Mouse (Mus musculus) layer of hippocampus, postnatal 25 days (tissue): ENCODE results near the gene Sprr2k. TPM values are rescaled to one million over a fixed set of nuclear protein-coding genes. Genes with fewer than 3 reads are reported as not detected.
"Not testable (repeated sequence)": the region's sequence is repeated elsewhere in the genome, so short reads cannot be mapped to it uniquely, and the experiment has no call there.

Experiments used
- DNase-seq, 2 experiments: peaks; one replicate each; pipeline ENCODE4 v3.0.0; 2022; ENCODE audit warnings: mixed read lengths in 2 of 2, low spot score in 1 of 2; ENCODE audit errors: extremely low spot score in 1 of 2
- total RNA-seq, 2 experiments: library from RNA; stranded (reverse); gene quantifications; 2 replicates each; pipeline ENCODE4 v1.2.3; 2021

Sprr2k gene
- total RNA-seq: not detected

- DNase-seq: no peak
Observed at GRCm38 (mm10) chr3:92432282-92432681, at the start of gene Sprr2k. Gene Sprr2k, plus strand, starts transcription at chr3:92432582.

DNA sequence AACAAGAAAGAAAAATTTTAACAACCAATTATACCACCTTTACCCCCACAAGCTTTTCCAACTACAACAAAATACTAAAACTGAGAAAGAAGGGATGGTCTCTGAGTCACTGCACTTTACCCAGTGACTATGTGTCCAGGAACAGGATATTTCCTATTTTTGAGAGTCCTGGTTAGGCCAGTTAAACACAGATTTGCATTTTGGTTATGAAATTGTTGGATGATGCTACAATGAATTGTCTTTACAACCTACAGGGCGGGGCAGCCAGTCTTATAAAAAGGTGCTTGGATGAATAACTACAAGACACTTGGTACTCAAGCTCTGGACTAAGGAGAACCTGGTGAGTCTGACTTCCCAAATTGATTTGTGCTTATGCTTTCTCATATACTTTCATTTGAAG lies 47.0 kb upstream of the Sprr2k start, which contains the start of gene Sprr2h:
Gene Sprr2h, plus strand, starts transcription at position 301 of the 400 bp plus-strand sequence.
- no peak for DNase-seq

DNA sequence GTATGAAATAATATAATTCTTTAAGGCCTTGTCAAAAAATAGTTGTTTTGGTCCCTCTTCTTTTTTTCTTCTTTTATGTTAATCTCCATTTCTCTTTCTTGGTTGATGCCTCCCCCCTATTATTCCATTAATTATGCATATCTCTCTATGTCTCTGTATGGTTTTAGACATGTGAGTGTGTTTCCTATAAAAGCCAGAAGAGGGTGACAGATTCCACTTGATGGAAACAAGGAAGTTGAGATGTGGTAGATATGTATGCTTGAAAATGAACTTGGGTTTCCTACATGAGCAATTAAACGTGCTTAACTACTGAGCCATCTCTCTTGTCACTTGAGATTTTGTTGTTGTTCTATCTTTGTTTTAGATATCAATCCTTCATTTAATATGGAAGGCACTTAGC lies 38.1 kb upstream of the Sprr2k start:
- DNase-seq: no peak

DNA sequence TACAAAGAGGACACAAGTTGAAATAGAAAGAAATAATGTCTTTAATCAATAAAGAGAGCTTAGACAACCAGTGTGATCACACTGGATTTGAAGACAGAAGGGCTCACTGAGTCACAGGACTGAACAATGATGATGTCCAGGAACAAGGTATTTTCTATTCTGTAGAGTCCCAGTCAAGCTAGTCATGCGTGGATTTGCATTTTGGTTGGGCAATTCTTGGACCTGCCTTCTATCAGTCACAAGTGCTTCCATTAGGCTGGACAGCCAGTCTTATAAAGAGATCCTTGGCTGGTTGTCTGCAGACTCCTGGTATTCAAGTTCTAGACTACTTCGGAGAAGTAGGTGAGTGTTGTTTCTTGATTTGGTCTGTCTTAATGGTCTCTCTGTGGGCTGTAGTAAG lies 24.7 kb upstream of the Sprr2k start, which contains the start of gene Sprr2i:
Gene Sprr2i, plus strand, starts transcription at position 301 of the 400 bp plus-strand sequence.
- DNase-seq: no peak

GRCm38 (mm10) chr3:92417782-92418181 lies 14.6 kb upstream of the Sprr2k start, which contains the start of gene Sprr2j-ps:
Gene Sprr2j-ps, plus strand, starts transcription at chr3:92418082.
- no peak for DNase-seq

DNA sequence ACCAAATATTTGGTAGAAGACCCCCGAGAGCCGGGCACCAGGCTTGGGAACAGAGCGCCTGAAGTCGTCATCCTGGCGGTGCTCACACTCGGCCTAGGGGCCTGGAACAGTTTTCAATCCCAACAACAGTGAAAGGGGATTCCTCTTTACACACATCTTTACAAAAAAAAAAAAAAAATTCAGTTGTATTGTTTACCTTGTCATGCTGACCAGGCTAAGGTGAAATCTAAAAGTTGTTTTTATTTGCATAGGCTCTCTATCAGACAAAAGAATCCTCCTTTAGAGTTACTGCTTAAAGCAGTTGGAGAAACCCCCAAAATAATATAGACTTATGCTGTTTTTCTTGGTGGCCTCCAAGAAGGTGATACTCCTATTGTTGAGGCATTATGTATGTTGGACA lies 3.1 kb upstream of the Sprr2k start, which contains the start of gene Gm9774:
Gene Gm9774, minus strand, starts transcription at position 101 of the 400 bp plus-strand sequence.
- no peak for DNase-seq

- DNase-seq: no peak
Observed at GRCm38 (mm10) chr3:92438689-92439088, 6.3 kb downstream of the Sprr2k start, which contains the start of gene Sprr1b. Gene Sprr1b, minus strand, starts transcription at chr3:92438789.

GRCm38 (mm10) chr3:92440177-92440576 lies 7.8 kb downstream of the Sprr2k start:
- DNase-seq: no peak

DNA sequence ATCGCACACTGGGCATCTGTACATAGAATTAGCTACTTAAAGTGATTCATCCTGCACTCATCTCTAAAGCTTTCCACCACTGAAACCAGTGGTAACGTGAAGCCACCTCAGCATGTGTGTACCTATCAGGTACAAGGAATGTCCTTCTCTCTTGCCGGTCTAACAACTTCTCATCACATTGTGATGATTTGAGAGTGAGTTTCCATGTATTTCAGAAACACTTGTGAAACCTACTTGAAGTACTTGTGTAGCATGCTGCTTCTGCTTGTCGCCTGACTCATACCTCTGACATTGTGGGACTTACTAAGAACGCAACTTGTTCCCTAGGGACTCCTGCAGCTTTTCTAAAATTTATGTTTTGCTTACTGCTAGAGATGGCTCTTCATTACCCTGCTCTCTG lies 22.8 kb downstream of the Sprr2k start:
- no peak for DNase-seq

- DNase-seq: no peak
Observed at GRCm38 (mm10) chr3:92458620-92459019, 26.2 kb downstream of the Sprr2k start, which contains the start of gene Sprr3. Gene Sprr3, minus strand, starts transcription at chr3:92458720.

DNA sequence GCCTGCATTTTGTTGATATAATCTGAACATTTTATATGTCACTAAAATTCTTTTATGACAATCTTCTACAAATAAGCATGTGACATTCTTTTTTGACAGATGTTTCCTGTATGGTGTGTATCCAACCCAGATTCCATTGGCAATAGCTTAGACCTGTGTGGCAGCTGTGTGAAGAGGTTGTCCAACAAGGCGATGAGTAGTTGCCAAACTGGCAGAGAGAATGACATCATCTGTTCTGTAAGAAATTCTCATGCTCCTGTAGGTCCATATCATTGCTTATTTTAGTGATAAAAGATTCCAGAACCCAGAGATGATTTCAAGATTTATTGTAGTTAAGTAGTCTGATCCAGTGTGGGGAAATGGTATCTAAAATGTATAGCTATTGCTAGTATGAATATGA lies 34.2 kb downstream of the Sprr2k start:
- no peak for DNase-seq

DNA sequence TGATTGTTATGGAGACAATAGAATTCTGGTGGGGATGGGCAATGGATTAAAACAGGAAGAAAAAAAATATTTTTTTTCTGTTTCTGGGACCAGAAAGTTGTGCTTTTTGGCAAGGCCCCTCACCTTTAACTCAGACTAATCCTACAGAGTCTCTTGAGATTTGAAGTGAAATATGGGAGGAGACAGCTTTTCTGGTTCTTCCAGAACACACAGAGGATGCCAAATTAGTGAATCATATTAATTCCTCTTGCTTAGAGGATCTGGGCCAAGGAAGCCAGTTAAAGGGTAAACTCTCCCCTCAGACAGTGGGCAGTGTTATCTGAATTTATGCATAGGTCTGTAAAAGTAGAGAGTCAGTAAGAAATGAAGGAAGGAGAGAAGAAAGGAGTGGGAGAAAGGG lies 35.0 kb downstream of the Sprr2k start:
- DNase-seq: no peak

DNA sequence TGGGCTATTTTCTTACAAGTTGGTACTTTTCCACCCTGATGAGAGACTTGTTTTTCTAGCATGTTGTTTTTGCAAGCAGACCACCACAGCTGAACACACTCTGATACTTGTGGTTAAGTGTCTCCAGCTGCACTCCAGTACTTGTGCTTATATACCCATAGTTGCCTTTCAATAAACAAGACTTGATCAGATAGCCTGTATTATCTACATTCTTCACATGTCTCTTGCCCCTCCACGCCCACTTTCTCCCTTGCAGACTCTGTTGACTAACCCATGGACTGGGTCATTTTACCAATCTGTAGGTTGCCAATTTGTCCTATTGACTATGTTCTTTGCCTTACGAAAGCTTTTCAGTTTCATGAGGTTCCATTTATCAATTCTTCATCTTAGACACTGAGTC lies 37.7 kb downstream of the Sprr2k start:
- no peak for DNase-seq

DNA sequence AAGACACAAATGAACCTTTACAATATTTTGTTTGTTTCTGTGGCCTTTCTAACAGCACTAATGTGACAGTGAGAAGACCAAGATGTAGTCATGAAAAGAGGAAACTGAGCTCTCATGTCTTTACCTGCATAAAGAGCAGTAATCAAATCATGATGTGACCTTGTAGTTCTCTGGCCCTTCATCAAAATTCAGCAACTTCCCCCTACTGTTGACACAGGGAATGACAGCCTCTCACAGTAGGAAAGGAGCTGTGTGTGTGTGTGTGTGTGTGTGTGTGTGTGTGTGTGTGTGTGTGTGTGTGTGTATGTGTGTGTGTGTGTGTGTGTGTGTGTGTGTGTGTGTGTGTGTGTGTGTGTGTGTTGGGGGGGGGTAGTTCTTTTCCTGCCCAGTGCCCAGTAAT lies 48.9 kb downstream of the Sprr2k start:
- not testable (repeated sequence) for DNase-seq

Other genes with a start within 250 kb of the Sprr2k start
- gene Sprr2a1, start 216.8 kb upstream of the Sprr2k start, total RNA-seq: not detected
- not detected for gene Sprr2a2, start 216.7 kb upstream of the Sprr2k start, total RNA-seq
- not detected for gene Sprr2a3, start 147.2 kb upstream of the Sprr2k start, total RNA-seq
- not detected for gene Sprr2b, start 116.0 kb upstream of the Sprr2k start, total RNA-seq
- not detected for gene Sprr2d, start 93.4 kb upstream of the Sprr2k start, total RNA-seq
- not detected for gene Sprr2e, start 80.4 kb upstream of the Sprr2k start, total RNA-seq
- gene Sprr2f, start 67.4 kb upstream of the Sprr2k start, total RNA-seq: not detected
- not detected for gene Sprr2h, start 46.9 kb upstream of the Sprr2k start, total RNA-seq
- gene Sprr2i, start 24.6 kb upstream of the Sprr2k start, total RNA-seq: not detected
- gene Sprr2j-ps, start 14.5 kb upstream of the Sprr2k start, total RNA-seq: not detected
- gene Gm9774, start 3.2 kb upstream of the Sprr2k start, total RNA-seq: 1 to 10 TPM; 2.3 to 3.6 TPM
- gene Sprr1b, start 6.2 kb downstream of the Sprr2k start, total RNA-seq: not detected
- not detected for gene Sprr3, start 26.1 kb downstream of the Sprr2k start, total RNA-seq
- gene Sprr1a, start 53.3 kb downstream of the Sprr2k start, total RNA-seq: not detected
- not detected for gene Sprr4, start 67.9 kb downstream of the Sprr2k start, total RNA-seq
- gene 2310046K23Rik, start 101.9 kb downstream of the Sprr2k start, total RNA-seq: not detected
- not detected for gene Ivl, start 141.2 kb downstream of the Sprr2k start, total RNA-seq
- gene Smcp, start 156.4 kb downstream of the Sprr2k start, total RNA-seq: not detected
- not detected for gene 2210017I01Rik, start 174.9 kb downstream of the Sprr2k start, total RNA-seq
- gene Lce6a, start 189.1 kb downstream of the Sprr2k start, total RNA-seq: not detected
- not detected for gene Lce1a1, start 215.7 kb downstream of the Sprr2k start, total RNA-seq
- not detected for gene Lce1b, start 224.3 kb downstream of the Sprr2k start, total RNA-seq
- not detected for gene Lce1a2, start 237.7 kb downstream of the Sprr2k start, total RNA-seq
- gene Lce1c, start 246.7 kb downstream of the Sprr2k start, total RNA-seq: not detected